Mouse (Mus musculus) heart, embryonic 10.5 days (tissue): ENCODE data around the gene Pitpnm1. TPM values are rescaled to one million over a fixed set of nuclear protein-coding genes. Genes with fewer than 3 reads are reported as not detected.

Source experiments
- DNase-seq: peaks from one replicate; pipeline ENCODE4 v3.0.0-alpha.2; 2017; ENCODE audit warnings: low spot score
- H3K27ac ChIP-seq: fragments of 300-500 bp; sonication (generic); 2 replicates; pipeline ENCODE4 v1.5.1; 2016; ENCODE audit warnings: mild to moderate bottlenecking
- H3K27me3 ChIP-seq: fragments of 300-500 bp; sonication (generic); 2 replicates; pipeline ENCODE4 v1.6.1; 2016; ENCODE audit warnings: mild to moderate bottlenecking; ENCODE audit not compliant: poor library complexity, insufficient read depth, severe bottlenecking
- H3K36me3 ChIP-seq: fragments of 300-500 bp; sonication (generic); 2 replicates; pipeline ENCODE4 v1.6.1; 2016; ENCODE audit warnings: mild to moderate bottlenecking, moderate library complexity
- H3K4me1 ChIP-seq: fragments of 300-500 bp; sonication (generic); 2 replicates; pipeline ENCODE4 v1.6.1; 2016; ENCODE audit warnings: mild to moderate bottlenecking
- H3K4me3 ChIP-seq: fragments of 300-500 bp; sonication (generic); 2 replicates; pipeline ENCODE4 v1.5.1; 2016; ENCODE audit warnings: mild to moderate bottlenecking, moderate library complexity
- H3K9me3 ChIP-seq: fragments of 300-500 bp; sonication (generic); 2 replicates; pipeline ENCODE4 v1.6.1; 2016; ENCODE audit warnings: mild to moderate bottlenecking, moderate library complexity
- WGBS: fragments of 180-500 bp; shearing (Covaris S2); methylation state at CpG from one replicate; pipeline ENCODE4 v1.1.7; 2016; 5-methylcytosine and 5-hydroxymethylcytosine counted together
- polyA plus RNA-seq: library from polyadenylated mRNA; unstranded; fragments of >200 nt; fragmentation: Nextera tagmentation; extraction: Ambion mirVana; gene quantifications from 2 replicates; pipeline ENCODE4 v1.2.1, GENCODE M21; 2016

Pitpnm1 gene
- polyA plus RNA-seq, 1 experiment from 2014 or later: 14.3 TPM

DNA sequence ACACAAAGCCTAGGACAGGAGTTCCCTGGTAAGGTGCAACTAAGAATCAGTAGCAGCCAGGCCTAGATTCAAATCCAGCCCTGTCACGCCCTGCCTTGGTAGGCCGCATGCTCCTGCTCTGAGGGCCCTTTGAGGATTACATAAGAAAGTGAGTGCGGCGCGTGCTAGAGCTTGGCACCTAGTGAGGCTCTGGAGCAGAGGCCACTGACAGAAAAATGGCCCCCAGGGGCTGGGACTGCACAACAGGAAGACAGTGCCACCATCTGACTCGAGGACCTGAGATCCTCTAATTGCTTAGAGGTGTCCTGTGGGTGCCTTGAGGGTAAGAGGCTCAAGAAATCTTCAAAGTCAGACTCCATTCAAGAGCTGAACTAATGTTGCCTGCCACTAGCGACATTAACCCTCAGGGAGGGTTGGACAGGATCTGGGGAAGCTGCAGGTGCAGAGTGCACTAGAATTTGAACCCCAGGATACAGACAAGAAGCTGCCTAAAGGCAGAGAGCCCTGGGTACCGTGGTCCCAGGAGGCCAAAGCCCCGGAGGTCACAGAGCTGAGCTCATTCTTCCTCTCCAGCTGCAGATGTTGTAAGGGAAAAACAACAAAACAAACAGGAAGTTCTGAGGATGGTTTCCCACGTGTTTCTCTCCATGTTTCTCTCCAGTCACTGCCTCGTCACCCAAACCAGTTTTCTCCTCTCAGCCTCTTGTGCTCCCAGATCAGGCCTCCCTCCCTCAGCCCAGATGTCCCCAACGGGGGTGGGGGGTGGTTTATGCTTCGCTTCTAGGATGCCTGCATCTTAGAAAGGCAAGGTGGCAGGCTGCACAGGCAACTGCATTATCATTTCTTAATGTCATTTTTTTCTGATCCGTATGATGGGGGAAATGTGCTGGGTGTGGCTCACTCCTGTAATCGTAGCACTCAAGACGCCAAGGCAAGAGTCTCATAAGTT lies 45.0 kb downstream of the Pitpnm1 start:
- Histone ChIP-seq H3K27ac (no peak overlapping the region), H3K27me3 (peaks cover 7% of the 10 kb centered on the region; the same call in 1 of the 2 replicates), H3K4me3 (no peak overlapping the region), H3K9me3 (no peaks in the 10 kb centered on the region), H3K36me3 (peaks cover 2% of the 10 kb centered on the region; the same call in 1 of the 2 replicates), H3K4me1 (peaks cover 22% of the 10 kb centered on the region)
- 76% methylated on average over 16 of the region's 16 CpGs for WGBS
- no peak for DNase-seq

DNA sequence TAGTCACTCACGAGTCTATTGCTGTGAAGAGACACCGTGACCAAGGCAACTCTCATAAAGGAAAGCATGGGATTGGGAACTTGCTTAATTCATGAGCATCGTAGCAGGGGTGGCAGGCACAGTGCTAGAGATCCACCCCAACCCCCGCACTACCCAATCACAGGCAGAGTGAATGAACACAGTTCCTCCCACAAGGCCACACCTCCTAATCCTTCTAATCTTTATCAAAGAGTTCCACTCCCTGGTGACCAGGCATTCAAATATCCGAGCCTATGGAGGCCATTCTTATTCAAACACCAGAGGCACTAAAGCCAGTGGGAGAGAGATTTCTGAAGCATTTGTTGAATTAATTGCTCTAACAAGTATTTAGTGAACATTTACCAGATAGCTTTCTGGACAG lies 46.1 kb downstream of the Pitpnm1 start:
- no peaks in the 10 kb centered on the region for H3K27me3 ChIP-seq
- WGBS: 87% methylated on average over 5 of the region's 5 CpGs
- DNase-seq: no peak

DNA sequence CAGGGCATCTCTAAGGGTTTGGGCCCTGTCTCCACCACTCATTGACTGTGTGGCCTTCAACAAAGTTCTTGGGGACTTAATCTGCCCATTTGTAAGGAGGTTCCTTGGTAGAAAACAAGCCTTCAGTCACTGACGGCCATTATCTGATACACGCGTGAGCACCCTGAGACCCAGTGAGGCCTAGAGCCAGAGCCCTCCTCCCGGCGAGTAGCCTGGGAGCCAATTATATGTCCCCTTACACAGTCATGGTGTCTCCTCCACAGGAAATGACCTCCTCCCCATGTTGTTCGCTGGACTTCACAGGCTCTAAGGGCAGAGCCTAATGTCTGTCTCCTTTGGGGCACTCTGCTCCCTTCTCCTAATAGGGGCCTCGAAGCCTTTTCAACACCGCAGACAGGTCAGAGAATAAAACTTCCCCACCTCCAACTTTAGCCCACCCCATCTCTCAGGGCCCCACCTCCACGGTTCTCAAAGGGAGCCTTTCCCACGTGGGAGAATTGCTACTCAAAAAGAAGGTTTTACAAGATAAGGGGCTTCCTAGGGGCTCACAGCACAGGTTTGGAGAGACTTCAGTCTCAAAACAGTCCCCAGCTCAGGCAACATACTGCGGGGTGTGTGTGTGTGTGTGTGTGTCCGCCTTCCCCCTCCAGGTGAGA lies 46.7 kb downstream of the Pitpnm1 start:
- Histone ChIP-seq H3K36me3 (peaks cover 19% of the 10 kb centered on the region), H3K4me1 (peaks cover 32% of the 10 kb centered on the region), H3K9me3 (no peaks in the 10 kb centered on the region), H3K4me3 (no peak overlapping the region), H3K27ac (no peak overlapping the region), H3K27me3 (no peaks in the 10 kb centered on the region)
- 56% methylated on average over 12 of the region's 12 CpGs for WGBS
- DNase-seq: no peak

More for the DNA sequence above, 46.1 kb downstream of the Pitpnm1 start:
- H3K36me3 ChIP-seq: peaks cover 13% of the 10 kb centered on the region
- H3K4me1 ChIP-seq: peaks cover 27% of the 10 kb centered on the region
- H3K4me3 ChIP-seq: no peak overlapping the region
- H3K27ac ChIP-seq: no peak overlapping the region
- no peaks in the 10 kb centered on the region for H3K9me3 ChIP-seq

DNA sequence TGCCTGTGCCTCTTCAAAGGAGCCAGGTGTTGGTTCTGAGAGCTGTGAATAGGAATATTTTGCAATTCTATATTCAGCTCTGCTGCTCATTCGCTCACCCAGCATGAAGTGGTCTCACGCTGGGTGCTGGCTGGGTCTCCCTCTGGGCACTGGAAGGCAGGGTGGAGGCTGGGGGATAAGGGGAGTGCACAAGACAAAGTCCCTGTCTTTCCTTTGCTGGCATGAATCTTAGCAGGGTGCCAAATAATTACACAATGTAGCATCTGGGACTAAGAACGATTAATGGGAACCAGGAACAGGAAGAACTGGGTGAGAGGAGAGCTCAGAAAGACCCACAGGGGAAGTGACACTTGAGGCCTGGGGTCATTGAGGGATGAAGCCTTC lies 47.2 kb downstream of the Pitpnm1 start:
- Histone ChIP-seq H3K4me3 (no peak overlapping the region), H3K36me3 (peaks cover 24% of the 10 kb centered on the region), H3K9me3 (no peaks in the 10 kb centered on the region), H3K27ac (no peak overlapping the region), H3K4me1 (peaks cover 37% of the 10 kb centered on the region), H3K27me3 (no peaks in the 10 kb centered on the region)
- 53% methylated on average over 3 of the region's 3 CpGs for WGBS
- DNase-seq: no peak

DNA sequence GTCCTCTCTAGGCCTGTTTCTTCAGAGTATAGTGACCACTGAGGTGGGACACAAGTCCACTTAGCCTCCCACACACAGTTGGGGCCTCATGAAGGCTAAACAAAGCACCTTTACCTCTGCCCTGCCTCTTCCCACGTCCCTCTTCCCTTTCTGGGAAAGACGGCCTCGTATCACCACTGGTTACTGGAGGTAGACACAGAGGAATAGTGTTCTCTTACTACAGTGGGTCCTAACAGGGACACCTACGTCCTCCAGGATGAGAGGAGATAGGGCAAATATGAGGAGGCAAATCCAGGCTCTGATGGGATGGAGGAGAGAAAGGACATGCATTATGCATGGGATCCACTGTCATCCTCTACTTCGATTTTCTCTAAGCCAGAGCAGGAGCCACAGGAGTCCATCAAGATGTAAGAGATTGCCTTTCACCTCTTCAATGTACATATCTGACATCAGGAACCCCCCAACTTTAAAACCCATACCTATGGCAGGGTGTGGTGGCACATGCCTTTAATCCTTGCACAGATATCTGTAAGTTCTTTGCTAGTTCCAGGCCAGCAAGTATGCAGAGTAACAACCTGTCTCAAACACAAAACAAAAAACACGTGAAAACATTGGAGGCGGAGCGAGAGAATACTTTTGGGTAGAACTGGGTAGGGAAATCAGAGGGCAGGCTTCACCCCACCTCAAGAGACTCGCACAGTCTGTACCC lies 48.1 kb downstream of the Pitpnm1 start:
- H3K27ac ChIP-seq: peak overlapping the region; percentile 91

DNA sequence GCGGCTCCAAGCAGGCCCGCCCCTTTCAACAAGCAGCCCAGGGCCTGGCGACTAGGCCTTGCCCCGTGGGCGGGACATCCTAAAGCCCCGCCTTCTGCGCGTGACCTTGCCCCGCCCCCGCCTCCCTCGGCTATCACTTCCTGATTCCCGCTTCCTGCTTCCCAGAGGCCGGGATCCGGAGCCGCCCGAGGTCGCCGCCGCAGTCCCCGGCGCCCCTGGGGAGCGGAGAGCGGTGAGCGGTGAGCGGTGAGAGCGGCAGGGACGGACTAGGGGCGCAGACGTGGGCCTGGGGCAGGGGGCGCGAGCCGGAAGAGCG lies 48.7 kb downstream of the Pitpnm1 start, which contains the start of gene Coro1b:
Gene Coro1b (plus strand): TSS at position 129 of the 316 bp plus-strand sequence.
- Histone ChIP-seq H3K9me3 (no peaks in the 10 kb centered on the region), H3K4me1 (peaks cover 48% of the 10 kb centered on the region), H3K36me3 (peaks cover 38% of the 10 kb centered on the region), H3K4me3 (peak within 1 kb of the TSS; percentile 84), H3K27me3 (no peaks in the 10 kb centered on the region), H3K27ac (peak within 1 kb of the TSS; percentile 91)
- DNase-seq: peak; percentile 98
- WGBS: under 1% methylated on average over 33 of the region's 33 CpGs

More for the DNA sequence above, 48.1 kb downstream of the Pitpnm1 start:
- Histone ChIP-seq H3K36me3 (peaks cover 33% of the 10 kb centered on the region), H3K9me3 (no peaks in the 10 kb centered on the region), H3K4me1 (peaks cover 43% of the 10 kb centered on the region), H3K27me3 (no peaks in the 10 kb centered on the region), H3K4me3 (peak overlapping the region; percentile 84)
- DNase-seq: no peak
- 38% methylated on average over 9 of the region's 9 CpGs for WGBS

DNA sequence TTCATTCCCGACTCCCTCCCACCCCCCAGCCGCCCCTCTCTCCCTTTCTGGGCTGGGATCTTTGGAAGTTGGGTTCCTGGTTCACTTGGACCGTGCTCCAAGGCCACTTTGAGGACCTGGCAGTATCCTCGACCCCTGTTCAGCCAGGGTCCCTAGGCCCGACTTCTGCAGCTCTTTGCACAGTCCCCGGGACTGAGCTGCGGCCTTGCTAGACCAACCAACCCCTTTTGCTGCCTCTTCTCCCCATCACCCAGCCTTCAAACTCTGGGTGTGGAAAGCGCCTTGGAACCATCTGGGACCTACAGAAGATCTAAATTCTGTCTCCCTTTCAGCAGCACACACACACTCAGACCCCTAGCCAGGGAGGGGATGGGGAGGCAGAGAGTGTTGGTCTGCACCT lies 49.0 kb downstream of the Pitpnm1 start:
- WGBS: 3% methylated on average over 8 of the region's 8 CpGs
- no peaks in the 10 kb centered on the region for H3K27me3 ChIP-seq
- peaks cover 41% of the 10 kb centered on the region for H3K36me3 ChIP-seq
- peaks cover 48% of the 10 kb centered on the region for H3K4me1 ChIP-seq
- peak overlapping the region; percentile 91 for H3K27ac ChIP-seq
- DNase-seq: no peak
- peak overlapping the region; percentile 84 for H3K4me3 ChIP-seq
- no peaks in the 10 kb centered on the region for H3K9me3 ChIP-seq

DNA sequence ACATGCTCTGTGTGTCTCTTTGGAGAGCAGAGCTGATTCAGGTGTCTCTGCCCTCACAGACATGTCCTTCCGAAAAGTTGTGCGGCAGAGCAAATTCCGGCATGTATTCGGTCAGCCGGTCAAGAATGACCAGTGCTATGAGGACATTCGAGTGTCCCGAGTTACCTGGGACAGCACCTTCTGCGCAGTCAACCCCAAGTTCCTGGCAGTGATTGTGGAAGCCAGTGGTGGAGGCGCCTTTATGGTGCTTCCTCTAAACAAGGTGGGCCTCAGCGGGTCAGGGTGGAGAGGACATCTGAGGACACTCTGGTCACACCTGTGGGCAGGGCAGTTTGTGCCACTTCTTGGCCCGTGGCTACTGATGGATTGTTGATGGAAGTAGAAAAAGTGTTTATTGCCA lies 49.5 kb downstream of the Pitpnm1 start:
- Histone ChIP-seq H3K36me3 (peaks cover 41% of the 10 kb centered on the region), H3K27ac (peak overlapping the region; percentile 91; the same call in 1 of the 2 replicates), H3K4me3 (peak overlapping the region; percentile 84), H3K27me3 (no peaks in the 10 kb centered on the region), H3K9me3 (no peaks in the 10 kb centered on the region), H3K4me1 (peaks cover 52% of the 10 kb centered on the region)
- 86% methylated on average over 11 of the region's 11 CpGs for WGBS
- DNase-seq: no peak

DNA sequence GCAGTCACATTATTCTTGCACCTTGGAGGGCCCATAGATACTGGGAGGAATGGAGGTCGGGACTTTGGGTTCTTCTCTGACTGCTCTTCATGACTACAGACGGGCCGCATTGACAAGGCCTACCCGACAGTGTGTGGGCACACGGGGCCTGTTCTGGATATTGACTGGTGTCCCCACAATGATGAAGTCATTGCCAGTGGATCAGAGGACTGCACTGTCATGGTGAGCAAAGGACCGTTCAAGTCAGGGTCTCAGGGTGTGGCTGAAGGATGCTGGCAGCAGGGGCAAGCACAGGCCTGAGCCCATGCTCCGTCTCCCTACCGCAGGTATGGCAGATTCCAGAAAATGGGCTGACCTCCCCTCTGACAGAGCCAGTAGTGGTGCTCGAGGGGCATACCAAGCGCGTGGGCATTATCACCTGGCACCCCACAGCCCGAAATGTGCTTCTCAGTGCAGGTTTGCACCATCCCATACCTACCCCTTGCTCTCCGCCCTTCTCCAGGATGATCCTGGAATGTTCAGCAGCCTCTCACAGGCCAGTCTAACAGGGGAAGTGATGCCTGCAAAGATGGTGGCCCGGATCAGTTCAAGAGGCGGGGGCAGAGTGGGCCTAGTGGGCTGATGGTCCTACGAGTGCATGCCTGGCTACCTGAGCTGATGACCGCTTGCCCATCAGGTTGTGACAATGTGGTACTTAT lies 50.1 kb downstream of the Pitpnm1 start:
- Histone ChIP-seq H3K27ac (0 out of 2 replicates have a peak overlapping the region, but pooled peaks have one; percentile 91), H3K4me1 (peaks cover 59% of the 10 kb centered on the region), H3K27me3 (no peaks in the 10 kb centered on the region), H3K36me3 (peaks cover 41% of the 10 kb centered on the region), H3K4me3 (peak overlapping the region; percentile 84; the same call in 1 of the 2 replicates), H3K9me3 (no peaks in the 10 kb centered on the region)
- 92% methylated on average over 17 of the region's 17 CpGs for WGBS
- DNase-seq: no peak

DNA sequence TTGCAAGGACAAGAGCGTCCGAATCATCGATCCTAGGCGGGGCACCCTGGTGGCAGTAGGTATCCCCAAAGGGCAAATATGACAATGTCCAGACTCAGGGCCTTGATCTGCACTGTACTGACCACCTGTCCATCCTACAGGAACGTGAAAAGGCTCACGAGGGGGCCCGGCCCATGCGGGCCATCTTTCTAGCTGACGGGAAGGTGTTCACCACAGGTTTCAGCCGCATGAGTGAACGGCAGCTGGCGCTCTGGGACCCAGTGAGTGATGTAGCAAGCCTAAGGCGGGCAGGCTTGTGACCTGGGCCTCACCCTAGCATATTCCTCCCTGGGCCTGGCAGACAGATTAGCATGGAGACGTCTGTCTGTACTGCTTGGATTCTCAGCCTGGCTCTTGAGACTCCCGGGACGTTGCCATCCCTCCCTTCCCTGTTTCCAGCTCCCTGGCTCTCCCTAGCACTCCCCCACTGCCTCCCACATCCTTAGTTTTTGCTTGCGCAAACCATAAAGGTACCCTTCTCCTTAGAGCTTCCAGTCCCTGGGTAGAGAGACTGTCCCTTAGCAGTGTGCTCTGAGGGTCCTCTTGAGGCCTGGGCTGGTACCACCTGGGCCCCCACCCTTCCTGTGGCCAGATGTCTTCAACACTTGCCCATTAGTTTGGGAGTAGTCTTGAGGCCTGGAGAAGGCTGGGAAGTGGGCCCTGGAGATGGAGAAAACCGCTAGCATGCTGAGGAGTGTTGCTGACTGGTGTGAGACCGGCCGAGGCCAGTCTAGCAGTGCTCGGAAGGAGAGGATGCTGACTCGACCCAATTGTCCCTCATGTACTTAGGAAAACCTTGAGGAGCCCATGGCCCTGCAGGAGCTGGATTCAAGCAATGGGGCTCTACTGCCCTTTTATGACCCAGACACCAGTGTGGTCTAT lies 51.0 kb downstream of the Pitpnm1 start:
- DNase-seq: no peak
- 85% methylated on average over 22 of the region's 22 CpGs for WGBS
- Histone ChIP-seq H3K27ac (no peak overlapping the region), H3K36me3 (peaks cover 45% of the 10 kb centered on the region), H3K4me1 (peaks cover 63% of the 10 kb centered on the region), H3K9me3 (no peaks in the 10 kb centered on the region), H3K4me3 (no peak overlapping the region), H3K27me3 (no peaks in the 10 kb centered on the region)

DNA sequence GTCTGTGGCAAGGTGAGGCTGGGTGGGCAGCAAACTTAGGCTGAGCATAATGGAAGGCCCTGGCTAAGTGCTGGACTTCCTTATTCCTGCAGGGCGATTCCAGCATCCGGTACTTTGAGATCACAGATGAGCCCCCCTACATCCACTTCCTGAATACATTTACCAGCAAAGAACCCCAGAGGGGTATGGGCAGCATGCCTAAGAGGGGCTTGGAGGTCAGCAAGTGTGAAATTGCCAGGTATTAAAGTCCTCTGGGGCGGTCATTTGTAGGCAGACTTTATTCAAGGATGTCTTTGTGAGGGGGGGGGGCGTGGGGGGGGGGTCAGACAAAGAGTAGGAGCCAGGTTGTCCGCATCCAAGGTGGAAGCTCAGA lies 51.7 kb downstream of the Pitpnm1 start:
- H3K4me1 ChIP-seq: peaks cover 69% of the 10 kb centered on the region
- no peak overlapping the region for H3K4me3 ChIP-seq
- H3K36me3 ChIP-seq: peaks cover 52% of the 10 kb centered on the region
- H3K9me3 ChIP-seq: no peaks in the 10 kb centered on the region
- 83% methylated on average over 5 of the region's 5 CpGs for WGBS
- peak overlapping the region; percentile 42 for H3K27ac ChIP-seq
- no peak for DNase-seq
- no peaks in the 10 kb centered on the region for H3K27me3 ChIP-seq
